Mouse (Mus musculus) liver, embryonic 11.5 days (tissue): ENCODE results near the gene Dpp10. TPM values are rescaled to one million over a fixed set of nuclear protein-coding genes. Genes with fewer than 3 reads are reported as not detected.

ENCODE experiments used
- ATAC-seq: fragments of 200-750 bp; cut with Nextera tagmentation; replicated peaks from 2 replicates; pipeline ENCODE4 v1.8.0; 2017; ENCODE audit warnings: moderate number of reproducible peaks, mild to moderate bottlenecking, moderate TSS enrichment, moderate library complexity; ENCODE audit not compliant: low FRiP score
- DNase-seq: peaks from one replicate; pipeline ENCODE4 v3.0.0-alpha.2; 2017; ENCODE audit warnings: low spot score
- H3K27ac ChIP-seq: fragments of 300-500 bp; sonication (generic); 2 replicates; pipeline ENCODE4 v1.5.1; 2014; ENCODE audit warnings: mild to moderate bottlenecking, low read depth, low read length, control low read depth
- H3K27me3 ChIP-seq: fragments of 300-500 bp; sonication (generic); replicated peaks from 2 replicates; pipeline ENCODE4 v1.6.1; 2014; ENCODE audit warnings: low read length, mixed read lengths; ENCODE audit not compliant: control insufficient read depth, insufficient read depth
- H3K36me3 ChIP-seq: fragments of 300-500 bp; sonication (generic); 2 replicates; pipeline ENCODE4 v1.6.1; 2014; ENCODE audit warnings: mild to moderate bottlenecking, low read length, moderate library complexity, mixed read lengths; ENCODE audit not compliant: control insufficient read depth, insufficient read depth
- H3K4me1 ChIP-seq: fragments of 300-500 bp; sonication (generic); replicated peaks from 2 replicates; pipeline ENCODE4 v1.6.1; 2014; ENCODE audit warnings: low read length, mixed read lengths; ENCODE audit not compliant: control insufficient read depth, insufficient read depth
- H3K4me2 ChIP-seq: fragments of 300-500 bp; sonication (generic); 2 replicates; pipeline ENCODE4 v1.6.1; 2014; ENCODE audit warnings: mild to moderate bottlenecking, control low read depth, moderate library complexity
- H3K4me3 ChIP-seq: fragments of 300-500 bp; sonication (generic); 2 replicates; pipeline ENCODE4 v1.5.1; 2014; ENCODE audit warnings: low read depth, low read length, control low read depth
- H3K9ac ChIP-seq: fragments of 300-500 bp; sonication (generic); 2 replicates; pipeline ENCODE4 v1.6.1; 2014; ENCODE audit warnings: low read depth, low read length, control low read depth
- H3K9me3 ChIP-seq: fragments of 300-500 bp; sonication (generic); 2 replicates; pipeline ENCODE4 v1.6.1; 2016; ENCODE audit warnings: low read length, inconsistent platforms, mixed read lengths; ENCODE audit not compliant: control insufficient read depth
- WGBS: fragments of 180-500 bp; shearing (Covaris S2); extraction: QIAGEN DNeasy Blood & Tissue Kit; methylation state at CpG from one replicate; pipeline ENCODE4 v1.1.7; 2014; 5-methylcytosine and 5-hydroxymethylcytosine counted together
- polyA plus RNA-seq: library from polyadenylated mRNA; unstranded; fragments of >200 nt; fragmentation: Nextera tagmentation; extraction: Ambion mirVana; gene quantifications from 2 replicates; pipeline ENCODE4 v1.2.1, GENCODE M21; 2014

Dpp10 gene
- polyA plus RNA-seq = not detected in 2 replicates

DNA sequence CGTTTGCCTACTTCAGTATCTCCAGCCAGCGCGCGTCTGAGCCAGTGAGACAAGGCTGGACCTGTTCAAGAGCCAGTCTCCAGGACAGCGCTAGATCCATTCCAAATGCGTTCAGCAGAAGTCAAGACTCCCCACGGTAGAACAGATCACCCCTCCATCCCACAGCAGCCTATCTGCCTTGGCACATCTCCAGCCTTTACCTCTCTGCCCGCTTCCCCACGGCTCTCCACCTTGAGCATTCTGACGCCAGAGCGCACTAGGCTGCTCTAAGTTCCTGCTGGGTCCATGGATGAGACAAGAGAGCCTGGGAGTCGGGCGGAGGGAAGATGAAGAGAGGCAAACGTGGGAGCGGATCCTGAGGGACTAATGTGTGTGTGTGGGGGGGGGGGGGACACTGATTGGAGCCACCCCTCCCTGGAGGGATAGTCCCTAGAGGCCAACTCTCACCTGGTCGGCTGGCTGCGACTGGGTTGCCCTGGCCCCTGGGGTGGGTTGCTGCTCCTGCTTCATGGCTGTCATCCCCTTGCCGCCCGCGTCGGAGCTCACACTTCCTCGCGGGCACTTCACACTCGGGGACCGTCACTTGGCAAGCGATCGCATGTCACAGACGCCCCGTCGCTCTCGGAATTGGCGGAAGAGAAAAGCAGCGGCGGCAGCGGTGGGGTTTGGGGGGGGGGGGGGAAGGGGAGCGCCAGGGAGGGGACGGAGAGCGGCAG, at the start of gene Dpp10:
Gene Dpp10 (minus strand): TSS at position 635 of the 716 bp plus-strand sequence.
- Histone ChIP-seq H3K4me3 (peak within 1 kb of the TSS; percentile 37), H3K27me3 (peaks cover 30% of the 10 kb centered on the region), H3K4me1 (no peaks in the 10 kb centered on the region), H3K4me2 (peak within 1 kb of the TSS; percentile 64), H3K9me3 (no peaks in the 10 kb centered on the region), H3K9ac (no peak within 1 kb of the TSS), H3K36me3 (no peaks in the 10 kb centered on the region), H3K27ac (no peak within 1 kb of the TSS)
- DNase-seq (no peak), ATAC-seq (no peak)
- 2% methylated on average over 21 of the region's 38 CpGs for WGBS

DNA sequence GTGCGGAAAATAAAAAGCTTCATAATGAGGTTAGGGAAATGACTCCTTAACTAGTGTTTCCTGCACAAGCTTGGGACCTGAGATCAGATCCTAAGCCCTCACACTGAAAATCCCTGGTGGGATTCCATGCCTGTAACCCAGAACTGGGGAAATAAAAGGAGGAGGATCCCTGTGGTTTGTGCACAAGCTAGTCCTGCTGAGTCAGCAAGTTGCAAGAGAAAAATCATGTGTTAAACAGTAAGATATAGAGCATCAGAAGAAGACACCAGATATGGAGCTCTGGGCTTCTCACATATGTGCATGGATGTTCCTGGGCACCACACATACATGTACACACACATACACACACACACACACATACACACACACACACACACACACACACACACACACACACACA, 3.2 kb upstream of the Dpp10 start:
- peaks cover 30% of the 10 kb centered on the region for H3K27me3 ChIP-seq
- no peak overlapping the region for H3K4me3 ChIP-seq
- no peaks in the 10 kb centered on the region for H3K36me3 ChIP-seq
- DNase-seq (no peak), ATAC-seq (no peak)
- H3K9ac ChIP-seq = no peak overlapping the region
- no peaks in the 10 kb centered on the region for H3K4me1 ChIP-seq
- H3K4me2 ChIP-seq = no peak overlapping the region
- 86% methylated on average over 1 of the region's 1 CpGs for WGBS
- H3K27ac ChIP-seq = no peak overlapping the region
- H3K9me3 ChIP-seq = no peaks in the 10 kb centered on the region

DNA sequence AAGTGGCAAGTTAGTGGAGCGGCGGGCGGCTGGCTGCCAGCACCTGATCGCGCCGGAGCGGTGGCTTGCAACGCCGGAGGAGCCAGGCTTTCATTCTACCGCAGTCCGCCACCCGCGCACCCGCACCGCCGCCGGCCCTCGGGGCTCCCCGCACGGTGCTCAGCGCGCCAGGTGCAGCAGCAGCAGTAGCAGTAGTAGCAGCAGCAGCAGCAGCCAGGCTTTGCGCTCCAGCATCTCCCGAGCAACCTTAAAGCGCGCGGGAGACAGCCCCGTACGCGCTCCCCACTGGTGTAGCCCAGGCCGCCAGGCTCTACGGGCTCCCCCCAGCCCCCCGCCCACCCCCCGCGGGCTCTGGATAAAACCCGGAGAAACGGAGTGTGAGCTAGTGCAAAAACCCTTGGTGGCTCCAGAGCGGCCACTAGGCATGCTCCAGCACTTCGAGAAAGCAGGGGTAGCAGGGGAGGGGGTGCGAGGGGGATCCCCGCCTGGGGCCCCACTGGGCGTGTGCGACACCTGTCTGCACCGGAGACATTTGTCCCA, 472 bp upstream of the Dpp10 start:
- no peaks in the 10 kb centered on the region for H3K9me3 ChIP-seq
- H3K4me2 ChIP-seq = peak overlapping the region; percentile 64
- H3K36me3 ChIP-seq = no peaks in the 10 kb centered on the region
- ATAC-seq = no peak
- no peak for DNase-seq
- no peaks in the 10 kb centered on the region for H3K4me1 ChIP-seq
- H3K27me3 ChIP-seq = peaks cover 30% of the 10 kb centered on the region
- H3K27ac ChIP-seq = no peak overlapping the region
- H3K4me3 ChIP-seq = peak overlapping the region; percentile 37
- 2% methylated on average over 41 of the region's 44 CpGs for WGBS
- no peak overlapping the region for H3K9ac ChIP-seq

DNA sequence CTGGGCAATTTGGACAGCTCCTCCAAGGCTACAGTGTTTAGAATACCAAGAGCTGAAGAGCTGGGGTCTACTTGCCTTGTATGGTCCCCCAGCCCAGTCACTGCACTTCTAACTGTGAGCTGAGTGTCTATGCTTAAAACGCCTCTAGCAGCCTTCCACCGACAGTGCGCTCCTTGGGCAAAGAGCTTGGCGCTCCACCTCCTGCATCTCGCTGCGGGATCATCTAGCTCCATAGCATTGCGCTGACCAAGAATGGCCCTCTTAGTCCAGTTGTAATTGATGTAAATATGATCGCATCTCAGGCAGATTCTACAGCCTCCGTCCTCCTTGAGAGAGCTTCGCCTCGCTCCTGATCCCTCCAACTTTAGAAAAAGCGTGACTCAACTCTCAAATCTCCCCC, 1.2 kb downstream of the Dpp10 start:
- H3K27ac ChIP-seq = no peak overlapping the region
- no peak for ATAC-seq
- H3K27me3 ChIP-seq = peaks cover 30% of the 10 kb centered on the region
- no peak overlapping the region for H3K4me2 ChIP-seq
- no peaks in the 10 kb centered on the region for H3K9me3 ChIP-seq
- no peaks in the 10 kb centered on the region for H3K36me3 ChIP-seq
- 29% methylated on average over 12 of the region's 12 CpGs for WGBS
- no peaks in the 10 kb centered on the region for H3K4me1 ChIP-seq
- no peak for DNase-seq
- no peak overlapping the region for H3K4me3 ChIP-seq
- H3K9ac ChIP-seq = no peak overlapping the region

DNA sequence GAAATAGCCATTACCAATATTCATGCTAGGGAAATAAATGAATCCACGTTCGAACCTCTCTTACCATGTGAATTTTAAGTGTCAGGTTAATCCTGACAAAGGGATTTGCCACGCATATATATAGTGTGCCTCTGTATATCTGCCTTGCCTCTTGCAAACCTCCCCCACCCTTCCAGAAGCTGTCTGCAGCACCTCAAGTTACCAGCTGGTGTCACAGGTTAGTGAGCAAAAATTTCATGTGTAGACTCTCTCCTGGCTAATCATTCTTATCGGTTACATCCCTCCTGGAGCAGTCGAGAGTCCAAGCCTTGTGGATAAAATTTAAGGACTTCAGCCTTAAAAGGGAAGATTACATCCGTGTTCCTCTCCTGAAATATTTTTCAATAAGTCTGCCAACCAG, 1.9 kb downstream of the Dpp10 start:
- 59% methylated on average over 6 of the region's 6 CpGs for WGBS
- no peak for ATAC-seq
- peaks cover 30% of the 10 kb centered on the region for H3K27me3 ChIP-seq

DNA sequence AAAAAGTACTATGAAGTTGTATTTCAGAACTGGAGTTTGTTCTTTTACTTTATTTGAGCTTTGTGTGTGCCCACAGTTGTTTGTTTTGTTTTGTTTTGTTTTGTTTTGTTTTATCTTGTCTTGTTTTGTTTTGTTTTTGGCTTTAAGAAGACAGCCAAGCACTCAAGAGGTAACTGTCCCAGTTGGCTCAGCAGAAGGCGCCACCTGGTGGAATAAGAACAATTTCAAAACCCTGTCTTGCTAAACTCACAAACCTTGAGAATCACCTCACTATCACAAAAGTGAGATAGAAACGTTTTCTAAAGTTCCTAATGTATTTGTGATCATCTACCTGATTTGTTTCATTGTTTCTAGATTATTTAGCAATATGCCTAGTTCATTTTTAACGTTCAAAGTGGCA, 3.8 kb downstream of the Dpp10 start:
- no peak overlapping the region for H3K4me2 ChIP-seq
- peaks cover 25% of the 10 kb centered on the region for H3K27me3 ChIP-seq
- H3K4me1 ChIP-seq = no peaks in the 10 kb centered on the region
- ATAC-seq = no peak
- H3K4me3 ChIP-seq = no peak overlapping the region
- no peaks in the 10 kb centered on the region for H3K36me3 ChIP-seq
- H3K9me3 ChIP-seq = no peaks in the 10 kb centered on the region
- WGBS = 2% methylated on average over 3 of the region's 3 CpGs
- H3K9ac ChIP-seq = no peak overlapping the region
- DNase-seq = no peak
- H3K27ac ChIP-seq = no peak overlapping the region

More for the DNA sequence above, 1.9 kb downstream of the Dpp10 start:
- Histone ChIP-seq H3K9me3 (no peaks in the 10 kb centered on the region), H3K36me3 (no peaks in the 10 kb centered on the region), H3K9ac (no peak overlapping the region), H3K4me3 (no peak overlapping the region), H3K4me1 (no peaks in the 10 kb centered on the region), H3K4me2 (no peak overlapping the region), H3K27ac (no peak overlapping the region)
- DNase-seq = no peak

DNA sequence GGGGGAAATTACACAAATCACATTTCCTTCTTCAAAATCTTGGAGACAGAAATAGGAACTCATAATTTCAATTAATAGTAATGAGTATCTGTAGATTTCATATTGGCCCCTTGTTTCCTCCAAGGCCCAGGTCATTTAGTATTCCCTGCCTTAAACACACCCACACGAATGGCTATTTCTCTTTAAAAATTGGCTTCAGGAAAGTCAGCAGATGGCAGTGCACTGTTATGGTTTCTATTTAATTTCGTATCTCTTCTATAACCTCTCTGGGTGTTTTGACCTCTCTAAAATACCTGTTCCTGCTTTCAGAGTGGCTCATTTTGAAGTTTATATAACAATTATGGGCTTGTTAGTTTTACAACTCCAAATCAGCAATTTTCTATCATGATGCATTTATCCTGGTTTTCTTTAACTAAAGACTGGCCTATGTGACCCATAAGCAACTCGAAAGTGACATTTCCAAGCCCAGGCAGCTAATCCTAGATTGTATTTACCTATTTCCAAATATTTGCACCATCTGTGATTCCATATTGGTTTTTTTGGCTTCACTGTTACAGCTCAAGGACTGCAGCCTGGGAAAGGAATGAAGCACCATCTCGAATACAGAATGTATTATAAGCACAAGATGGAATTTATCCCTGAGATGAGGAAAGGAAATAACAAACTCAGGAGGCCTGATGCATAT, 9.9 kb downstream of the Dpp10 start:
- H3K9me3 ChIP-seq = no peaks in the 10 kb centered on the region

DNA sequence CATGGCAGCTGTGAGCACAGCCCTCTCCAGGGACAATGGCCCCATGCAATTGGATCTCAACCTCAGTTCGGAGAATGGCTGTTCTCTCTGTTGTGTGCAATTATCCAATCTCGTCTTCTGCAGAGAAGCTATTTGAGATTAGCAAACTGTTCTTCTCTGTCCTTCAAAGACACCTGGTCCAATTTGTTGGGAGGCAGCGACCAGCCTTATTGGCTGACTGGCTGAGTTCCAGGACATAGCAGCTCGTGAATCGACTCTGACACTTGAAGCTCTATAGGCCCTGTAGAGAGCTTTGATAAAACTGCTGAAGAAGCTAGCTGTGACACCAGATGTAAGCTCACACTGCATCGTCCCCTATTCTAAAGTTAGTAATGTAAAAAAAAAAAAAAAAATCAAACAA, 12.7 kb downstream of the Dpp10 start:
- Histone ChIP-seq H3K4me1 (no peaks in the 10 kb centered on the region), H3K4me2 (no peak overlapping the region), H3K9me3 (no peaks in the 10 kb centered on the region), H3K9ac (no peak overlapping the region), H3K36me3 (no peaks in the 10 kb centered on the region), H3K4me3 (no peak overlapping the region), H3K27me3 (no peaks in the 10 kb centered on the region), H3K27ac (no peak overlapping the region)
- ATAC-seq = no peak
- whole genome bisulfite sequencing = 80% methylated on average over 6 of the region's 6 CpGs
- no peak for DNase-seq

More for the DNA sequence above, 9.9 kb downstream of the Dpp10 start:
- H3K27ac ChIP-seq = no peak overlapping the region
- H3K4me3 ChIP-seq = no peak overlapping the region
- WGBS = 62% methylated on average over 4 of the region's 4 CpGs
- ATAC-seq = no peak
- no peak overlapping the region for H3K4me2 ChIP-seq
- DNase-seq = no peak
- no peak overlapping the region for H3K9ac ChIP-seq
- H3K27me3 ChIP-seq = no peaks in the 10 kb centered on the region
- H3K4me1 ChIP-seq = no peaks in the 10 kb centered on the region
- H3K36me3 ChIP-seq = no peaks in the 10 kb centered on the region
